Mouse (Mus musculus) embryonic fibroblast, embryonic 13.5 days (primary cell): ENCODE results near the gene Fnbp1l.

Experiments used
- CTCF ChIP-seq: IDR thresholded peaks from 2 replicates; pipeline ENCODE4 v1.5.1; 2011; ENCODE audit warnings: mild to moderate bottlenecking, control low read depth, low read length, moderate library complexity, borderline replicate concordance; ENCODE audit not compliant: insufficient read depth
- POLR2A ChIP-seq: IDR thresholded peaks from 2 replicates; pipeline ENCODE4 v1.6.1; 2011; ENCODE audit warnings: low read depth, mild to moderate bottlenecking, control low read depth, low read length, moderate library complexity

GRCm38 (mm10) chr3:122497871-122498270 lies 121.6 kb downstream of the Fnbp1l start:
- TF ChIP-seq POLR2A: no peak
- no peak for TF ChIP-seq CTCF
